Mouse (Mus musculus): Measurements from ENCODE around the gene Zc3h10. TPM values are rescaled to one million over a fixed set of nuclear protein-coding genes. Genes with fewer than 3 reads are reported as not detected.
"Not testable (repeated sequence)": the region's sequence is repeated elsewhere in the genome, so short reads cannot be mapped to it uniquely, and the experiment has no call there.

Zc3h10 gene
- polyA plus RNA-seq, 1 experiment from 2014 or later: 18.8 TPM

- no peak for DNase-seq (ENCODE audit: low spot score)
Measured at GRCm38 (mm10) chr10:128497134-128497737, 50.3 kb downstream of the Zc3h10 start.

- no peak for DNase-seq (ENCODE audit: low spot score)
Measured at GRCm38 (mm10) chr10:128496509-128497077, 51.0 kb downstream of the Zc3h10 start.

- DNase-seq (ENCODE audit: low spot score): no peak
Measured at GRCm38 (mm10) chr10:128495903-128496302, 51.7 kb downstream of the Zc3h10 start.

GRCm38 (mm10) chr10:128495270-128495669 lies 52.3 kb downstream of the Zc3h10 start:
- DNase-seq (ENCODE audit: low spot score): no peak

- DNase-seq (ENCODE audit: low spot score): no peak
Measured at GRCm38 (mm10) chr10:128494667-128495245, 52.8 kb downstream of the Zc3h10 start.

GRCm38 (mm10) chr10:128493695-128494666 lies 53.6 kb downstream of the Zc3h10 start, which contains the start of gene Myl6:
TSS of gene Myl6 (minus strand) at chr10:128494145.
- peak; percentile 98 for DNase-seq (ENCODE audit: low spot score)

- no peak for DNase-seq (ENCODE audit: low spot score)
Measured at GRCm38 (mm10) chr10:128493319-128493694, 54.3 kb downstream of the Zc3h10 start.

GRCm38 (mm10) chr10:128492633-128493311 lies 54.8 kb downstream of the Zc3h10 start:
- DNase-seq (ENCODE audit: low spot score): peak; percentile 30

GRCm38 (mm10) chr10:128492051-128492450 lies 55.5 kb downstream of the Zc3h10 start:
- DNase-seq (ENCODE audit: low spot score): not testable (repeated sequence)

Small RNA genes within 50 kb of the gene (microRNA-seq; reads per million reads assigned to microRNA genes)
- not detected for gene Gm47275 (ENCODE audit: borderline number of aligned reads)
- not detected for gene Mir6916 (ENCODE audit: borderline number of aligned reads)
- not detected for gene Mir6917 (ENCODE audit: borderline number of aligned reads)

Other genes with a start within 250 kb of the Zc3h10 start
- gene Il23a, start 249.0 kb downstream of the Zc3h10 start, polyA plus RNA-seq (2015; fragmentation: Nextera tagmentation; extraction: Ambion mirVana): 2.5 and 3.1 TPM in 2 replicates
- gene Pan2, start 244.4 kb downstream of the Zc3h10 start, polyA plus RNA-seq (2015; fragmentation: Nextera tagmentation; extraction: Ambion mirVana): 26.2 and 31.8 TPM in 2 replicates
- 223 and 247 TPM in 2 replicates for gene Cnpy2, start 225.3 kb downstream of the Zc3h10 start, polyA plus RNA-seq (2015; fragmentation: Nextera tagmentation; extraction: Ambion mirVana)
- 154 and 157 TPM in 2 replicates for gene Cs, start 210.0 kb downstream of the Zc3h10 start, polyA plus RNA-seq (2015; fragmentation: Nextera tagmentation; extraction: Ambion mirVana)
- 17.1 and 21.8 TPM in 2 replicates for gene Coq10a, start 178.8 kb downstream of the Zc3h10 start, polyA plus RNA-seq (2015; fragmentation: Nextera tagmentation; extraction: Ambion mirVana)
- gene Ankrd52, start 170.7 kb downstream of the Zc3h10 start, polyA plus RNA-seq (2015; fragmentation: Nextera tagmentation; extraction: Ambion mirVana): 7.4 and 9.9 TPM in 2 replicates
- 0.38 and 0.44 TPM in 2 replicates for gene Slc39a5, start 146.5 kb downstream of the Zc3h10 start, polyA plus RNA-seq (2015; fragmentation: Nextera tagmentation; extraction: Ambion mirVana)
- 59.0 and 68.0 TPM in 2 replicates for gene Nabp2, start 136.3 kb downstream of the Zc3h10 start, polyA plus RNA-seq (2015; fragmentation: Nextera tagmentation; extraction: Ambion mirVana)
- gene Rnf41, start 136.1 kb downstream of the Zc3h10 start, polyA plus RNA-seq (2015; fragmentation: Nextera tagmentation; extraction: Ambion mirVana): 30.0 and 31.7 TPM in 2 replicates
- 37.2 and 41.7 TPM in 2 replicates for gene Smarcc2, start 88.5 kb downstream of the Zc3h10 start, polyA plus RNA-seq (2015; fragmentation: Nextera tagmentation; extraction: Ambion mirVana)
- 963 and 1,020 TPM in 2 replicates for gene Myl6, start 53.6 kb downstream of the Zc3h10 start, polyA plus RNA-seq (2015; fragmentation: Nextera tagmentation; extraction: Ambion mirVana)
- gene Myl6b, start 49.1 kb downstream of the Zc3h10 start, polyA plus RNA-seq (2015; fragmentation: Nextera tagmentation; extraction: Ambion mirVana): 3.8 and 5.2 TPM in 2 replicates
- gene Esyt1, start 21.9 kb downstream of the Zc3h10 start, polyA plus RNA-seq (2015; fragmentation: Nextera tagmentation; extraction: Ambion mirVana): 43.2 and 44.6 TPM in 2 replicates
- gene Rpl41, start 1.5 kb upstream of the Zc3h10 start, polyA plus RNA-seq (2015; fragmentation: Nextera tagmentation; extraction: Ambion mirVana): 4,302 and 4,551 TPM in 2 replicates
- 238 and 264 TPM in 2 replicates for gene Pa2g4, start 18.2 kb upstream of the Zc3h10 start, polyA plus RNA-seq (2015; fragmentation: Nextera tagmentation; extraction: Ambion mirVana)
- gene Erbb3, start 41.9 kb upstream of the Zc3h10 start, polyA plus RNA-seq (2015; fragmentation: Nextera tagmentation; extraction: Ambion mirVana): 0.85 and 0.87 TPM in 2 replicates
- gene Rps26, start 79.0 kb upstream of the Zc3h10 start, polyA plus RNA-seq (2015; fragmentation: Nextera tagmentation; extraction: Ambion mirVana): 1,143 and 1,215 TPM in 2 replicates
- 0.98 and 1.1 TPM in 2 replicates for gene Ikzf4, start 98.2 kb upstream of the Zc3h10 start, polyA plus RNA-seq (2015; fragmentation: Nextera tagmentation; extraction: Ambion mirVana)
- 13.4 and 16.9 TPM in 2 replicates for gene Suox, start 126.3 kb upstream of the Zc3h10 start, polyA plus RNA-seq (2015; fragmentation: Nextera tagmentation; extraction: Ambion mirVana)
- gene Rab5b, start 148.5 kb upstream of the Zc3h10 start, polyA plus RNA-seq (2015; fragmentation: Nextera tagmentation; extraction: Ambion mirVana): 45.3 and 46.5 TPM in 2 replicates
- gene Pmel, start 156.4 kb upstream of the Zc3h10 start, polyA plus RNA-seq (2015; fragmentation: Nextera tagmentation; extraction: Ambion mirVana): 1.1 and 1.3 TPM in 2 replicates
- 115 and 117 TPM in 2 replicates for gene Cdk2, start 157.3 kb upstream of the Zc3h10 start, polyA plus RNA-seq (2015; fragmentation: Nextera tagmentation; extraction: Ambion mirVana)
- 135 and 136 TPM in 2 replicates for gene Dgka, start 197.1 kb upstream of the Zc3h10 start, polyA plus RNA-seq (2015; fragmentation: Nextera tagmentation; extraction: Ambion mirVana)
- gene Pym1, start 200.1 kb upstream of the Zc3h10 start, polyA plus RNA-seq (2015; fragmentation: Nextera tagmentation; extraction: Ambion mirVana): 74.7 and 79.2 TPM in 2 replicates
- gene Mmp19, start 243.1 kb upstream of the Zc3h10 start, polyA plus RNA-seq (2015; fragmentation: Nextera tagmentation; extraction: Ambion mirVana): 0.48 and 0.67 TPM in 2 replicates

Measured in thymus, postnatal 0 days (tissue).